Mouse (Mus musculus) lung, embryonic 14.5 days (tissue): ENCODE results near the gene Sulf2. TPM values are rescaled to one million over a fixed set of nuclear protein-coding genes. Genes with fewer than 3 reads are reported as not detected.
A peak's percentile ranks its signal among the peaks of the same experiment; 100 is the strongest.
"Not testable (repeated sequence)": the region's sequence is repeated elsewhere in the genome, so short reads cannot be mapped to it uniquely, and the experiment has no call there.

Experiments used
- ATAC-seq: fragments of 200-750 bp; cut with Nextera tagmentation; 2 replicates; pipeline ENCODE4 v1.8.0; 2017; ENCODE audit warnings: mild to moderate bottlenecking, moderate TSS enrichment, moderate library complexity; ENCODE audit not compliant: insufficient read depth
- DNase-seq: peaks from one replicate; pipeline ENCODE4 v3.0.0-alpha.2; 2015
- H3K27ac ChIP-seq: fragments of 300-500 bp; sonication (generic); 2 replicates; pipeline ENCODE4 v1.5.1; 2014; ENCODE audit warnings: low read depth, mild to moderate bottlenecking, moderate library complexity
- H3K27me3 ChIP-seq: fragments of 300-500 bp; sonication (generic); 2 replicates; pipeline ENCODE4 v1.6.1; 2014; ENCODE audit warnings: low read length, control low read depth; ENCODE audit not compliant: insufficient read depth
- H3K36me3 ChIP-seq: fragments of 300-500 bp; sonication (generic); 2 replicates; pipeline ENCODE4 v1.6.1; 2014; ENCODE audit warnings: control low read depth; ENCODE audit not compliant: insufficient read depth
- H3K4me1 ChIP-seq: fragments of 300-500 bp; sonication (generic); 2 replicates; pipeline ENCODE4 v1.6.1; 2014; ENCODE audit warnings: antibody characterized with exemption, control low read depth; ENCODE audit not compliant: insufficient read depth
- H3K4me2 ChIP-seq: fragments of 300-500 bp; sonication (generic); 2 replicates; pipeline ENCODE4 v1.6.1; 2014; ENCODE audit warnings: mild to moderate bottlenecking
- H3K4me3 ChIP-seq: fragments of 300-500 bp; sonication (generic); 2 replicates; pipeline ENCODE4 v1.5.1; 2014; ENCODE audit warnings: low read depth, low read length
- H3K9ac ChIP-seq: fragments of 300-500 bp; sonication (generic); 2 replicates; pipeline ENCODE4 v1.6.1; 2014
- H3K9me3 ChIP-seq: fragments of 300-500 bp; sonication (generic); 2 replicates; pipeline ENCODE4 v1.6.1; 2016; ENCODE audit warnings: low read depth, low read length, control low read depth
- CTCF ChIP-seq: IDR thresholded peaks from 2 replicates; pipeline ENCODE4 v1.5.1; 2016; ENCODE audit warnings: antibody characterized with exemption, low read depth
- WGBS: fragments of 180-500 bp; shearing (Covaris S2); extraction: QIAGEN DNeasy Blood & Tissue Kit; methylation state at CpG from one replicate; pipeline ENCODE4 v1.1.7; 2014; 5-methylcytosine and 5-hydroxymethylcytosine counted together
- polyA plus RNA-seq: library from polyadenylated mRNA; unstranded; fragments of >200 nt; fragmentation: Nextera tagmentation; extraction: Ambion mirVana; gene quantifications from 2 replicates; pipeline ENCODE4 v1.2.1, GENCODE M21; 2014

Sulf2 gene
- polyA plus RNA-seq, 1 experiment from 2014 or later: 57.6 TPM

- H3K9ac ChIP-seq: no peak overlapping the region
- H3K4me2 ChIP-seq: no peak overlapping the region
- DNase-seq (no peak), ATAC-seq (no peak)
- 84% methylated on average over 29 of the region's 29 CpGs for WGBS
- H3K4me3 ChIP-seq: no peak overlapping the region
- peaks cover 14% of the 10 kb centered on the region; the same call in 1 of the 2 replicates for H3K36me3 ChIP-seq
- H3K27ac ChIP-seq: no peak overlapping the region
- no peaks in the 10 kb centered on the region for H3K9me3 ChIP-seq
- H3K27me3 ChIP-seq: no peaks in the 10 kb centered on the region
- no peaks in the 10 kb centered on the region for H3K4me1 ChIP-seq
- TF ChIP-seq CTCF: no peak
These were observed 68.8 kb downstream of the Sulf2 start for GRCm38 (mm10) chr2:166086457-166087233.

- H3K4me2 ChIP-seq: no peak overlapping the region
- no peak overlapping the region for H3K4me3 ChIP-seq
- no peak overlapping the region for H3K27ac ChIP-seq
- 85% methylated on average over 10 of the region's 10 CpGs for WGBS
- no peak for DNase-seq
- TF ChIP-seq CTCF: no peak
- 0 out of 2 replicates have a peak, but pooled peaks cover 3% of the 10 kb centered on the region for H3K4me1 ChIP-seq
- no peak overlapping the region for H3K9ac ChIP-seq
- no peaks in the 10 kb centered on the region for H3K9me3 ChIP-seq
- H3K27me3 ChIP-seq: no peaks in the 10 kb centered on the region
- no peak for ATAC-seq
- H3K36me3 ChIP-seq: peaks cover 8% of the 10 kb centered on the region; the same call in 1 of the 2 replicates
These were observed 69.7 kb downstream of the Sulf2 start for GRCm38 (mm10) chr2:166085780-166086179.

GRCm38 (mm10) chr2:166084964-166085363 is 70.5 kb downstream of the Sulf2 start:
- ATAC-seq, H3K4me3 ChIP-seq, H3K27ac ChIP-seq, H3K9me3 ChIP-seq, H3K4me1 ChIP-seq, H3K36me3 ChIP-seq, H3K27me3 ChIP-seq, H3K9ac ChIP-seq, H3K4me2 ChIP-seq: not testable (repeated sequence)
- 31% methylated on average over 6 of the region's 6 CpGs for WGBS
- peak; percentile 87 for TF ChIP-seq CTCF
- peak; percentile 82 for DNase-seq

- Histone ChIP-seq H3K9ac (no peak overlapping the region), H3K27me3 (no peaks in the 10 kb centered on the region), H3K36me3 (peaks cover 8% of the 10 kb centered on the region; the same call in 1 of the 2 replicates), H3K9me3 (no peaks in the 10 kb centered on the region), H3K4me2 (no peak overlapping the region), H3K4me3 (no peak overlapping the region), H3K4me1 (0 out of 2 replicates have a peak, but pooled peaks cover 4% of the 10 kb centered on the region), H3K27ac (no peak overlapping the region)
- ATAC-seq: no peak
- DNase-seq: no peak
- WGBS: 83% methylated on average over 7 of the region's 7 CpGs
- TF ChIP-seq CTCF: no peak
These were observed 71.4 kb downstream of the Sulf2 start for GRCm38 (mm10) chr2:166084111-166084510.

GRCm38 (mm10) chr2:166083542-166084031 is 71.9 kb downstream of the Sulf2 start:
- H3K4me3 ChIP-seq: no peak overlapping the region
- H3K27me3 ChIP-seq: no peaks in the 10 kb centered on the region
- H3K9me3 ChIP-seq: no peaks in the 10 kb centered on the region
- 0 out of 2 replicates have a peak, but pooled peaks cover 4% of the 10 kb centered on the region for H3K4me1 ChIP-seq
- TF ChIP-seq CTCF: no peak
- H3K36me3 ChIP-seq: peaks cover 8% of the 10 kb centered on the region; the same call in 1 of the 2 replicates
- no peak overlapping the region for H3K9ac ChIP-seq
- no peak overlapping the region for H3K4me2 ChIP-seq
- no peak for ATAC-seq
- no peak overlapping the region for H3K27ac ChIP-seq
- DNase-seq: no peak
- WGBS: 64% methylated on average over 9 of the region's 9 CpGs

GRCm38 (mm10) chr2:166082661-166083060 is 72.8 kb downstream of the Sulf2 start:
- Histone ChIP-seq H3K4me2 (no peak overlapping the region), H3K4me3 (no peak overlapping the region), H3K9me3 (no peaks in the 10 kb centered on the region), H3K4me1 (0 out of 2 replicates have a peak, but pooled peaks cover 4% of the 10 kb centered on the region), H3K36me3 (peaks cover 11% of the 10 kb centered on the region; the same call in 1 of the 2 replicates), H3K27me3 (no peaks in the 10 kb centered on the region), H3K27ac (no peak overlapping the region), H3K9ac (no peak overlapping the region)
- no peak for DNase-seq
- 85% methylated on average over 10 of the region's 10 CpGs for WGBS
- no peak for ATAC-seq
- TF ChIP-seq CTCF: no peak

GRCm38 (mm10) chr2:166082193-166082592 is 73.3 kb downstream of the Sulf2 start:
- Histone ChIP-seq H3K27ac (no peak overlapping the region), H3K4me1 (0 out of 2 replicates have a peak, but pooled peaks cover 4% of the 10 kb centered on the region), H3K9me3 (no peaks in the 10 kb centered on the region), H3K27me3 (no peaks in the 10 kb centered on the region), H3K36me3 (peaks cover 11% of the 10 kb centered on the region; the same call in 1 of the 2 replicates), H3K4me2 (no peak overlapping the region), H3K9ac (no peak overlapping the region), H3K4me3 (no peak overlapping the region)
- peak; percentile 89 for TF ChIP-seq CTCF
- WGBS: 48% methylated on average over 5 of the region's 5 CpGs
- DNase-seq (peak; percentile 84), ATAC-seq (no peak)
